9 mouse cellular contexts compared by ENCODE assay signal in the genomic region with DNA sequence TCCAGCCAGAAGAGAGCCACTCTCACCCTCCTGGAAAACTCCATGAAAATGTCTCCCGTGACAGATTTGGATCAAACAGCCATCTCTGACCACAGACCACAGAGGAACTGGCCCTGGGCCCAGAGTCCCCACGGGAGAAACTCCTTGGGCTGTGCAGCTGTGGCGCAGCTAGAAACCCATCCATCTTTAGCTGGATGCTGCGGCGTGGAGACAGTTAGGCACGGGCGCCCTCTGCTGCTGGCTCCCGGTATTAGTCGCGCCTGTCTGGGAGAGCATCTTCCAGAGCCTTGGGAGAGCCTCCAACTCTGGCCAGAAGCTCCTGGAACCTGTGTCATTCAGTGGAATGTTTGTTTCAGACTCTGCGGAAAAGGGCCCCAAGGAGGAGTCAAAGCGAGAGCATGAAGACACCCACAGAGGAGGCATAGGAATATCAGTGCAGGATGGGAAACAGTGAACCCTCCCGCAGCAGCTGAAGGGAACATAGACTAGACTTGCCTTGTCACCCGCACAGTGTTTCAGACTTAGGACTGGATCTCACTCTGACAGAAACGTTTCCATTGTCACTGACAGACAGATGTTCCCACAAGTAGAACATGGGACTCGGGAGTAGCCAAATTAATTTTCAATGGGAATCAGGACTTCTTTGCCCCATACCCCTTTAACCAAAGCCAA. TPM values are rescaled to one million over a fixed set of nuclear protein-coding genes. Genes with fewer than 3 reads are reported as not detected.
DNase-seq lines count a peak whose midpoint lies in the region; ATAC-seq lines count a peak whose summit lies in the region.
"Had no signal": no experiment of that assay in that cellular context is flagged by ENCODE, and none has a peak within 500 bp of the region (broad histone marks: within the 10 kb centered on the region; RNA-seq: fewer than 3 reads in every experiment).

No protein-coding gene starts in this region.

- no peaks in the 10 kb centered on the region; the same call in 1 of the 2 replicates for H3K4me1 ChIP-seq in hindbrain, embryonic 13.5 days (replicated peaks)
- H3K4me1 ChIP-seq: heart, embryonic 13.5 days had no signal

- WGBS in hindbrain, embryonic 13.5 days, result 18% methylated on average over 16 of the region's 16 CpGs

- H3K36me3 ChIP-seq in hindbrain, embryonic 13.5 days, result no peaks in the 10 kb centered on the region
- H3K36me3 ChIP-seq: heart, embryonic 13.5 days had no signal

- H3K4me3 ChIP-seq in hindbrain, embryonic 13.5 days, result no peak overlapping the region
- H3K4me3 ChIP-seq: heart, embryonic 13.5 days had no signal

- H3K27ac ChIP-seq in hindbrain, embryonic 13.5 days, result no peak overlapping the region
- H3K27ac ChIP-seq: heart, embryonic 13.5 days had no signal

- H3K9ac ChIP-seq in hindbrain, embryonic 13.5 days, result no peak overlapping the region
- H3K9ac ChIP-seq: heart, embryonic 13.5 days had no signal

- H3K9me3 ChIP-seq in hindbrain, embryonic 13.5 days, result no peaks in the 10 kb centered on the region
- H3K9me3 ChIP-seq: heart, embryonic 13.5 days had no signal

- H3K27me3 ChIP-seq in hindbrain, embryonic 13.5 days, result peaks cover 30% of the 10 kb centered on the region; the same call in 1 of the 2 replicates

- DNase-seq in Muller cell, postnatal 12 days (ENCODE audit: inconsistent ontology term), result peak; percentile 77
- DNase-seq in cerebellum, adult 9-10 months, result peak; percentile 72
- DNase-seq in layer of hippocampus, postnatal 14 days (ENCODE audit: low spot score in 2 of 2), result peak; percentile 82 to 86
- peak; percentile 86 for DNase-seq in lung, postnatal 36 days
- peak; percentile 91 to 94 for DNase-seq in right cerebral cortex, adult 2 months (ENCODE audit: low spot score in 2 of 2)
- DNase-seq in urinary bladder, postnatal 25 days (ENCODE audit: low spot score), result peak; percentile 82

- ATAC-seq in frontal cortex, adult (ENCODE audit: low TSS enrichment), result peak; percentile 98
- peak; percentile 81 for ATAC-seq in hindbrain, embryonic 13.5 days (ENCODE audit: low FRiP score)

- no peak overlapping the region for H3K4me2 ChIP-seq in hindbrain, embryonic 13.5 days
- H3K4me2 ChIP-seq: heart, embryonic 13.5 days had no signal

RNA-seq across cellular contexts. Expression of gene Lmx1a, which starts 44.0 kb away (rescaled TPM):
- polyA plus RNA-seq in hindbrain, embryonic 13.5 days (2015; fragmentation: Nextera tagmentation; extraction: Ambion mirVana), result 9.2 and 10.1 TPM in 2 replicates
- total RNA-seq in layer of hippocampus, postnatal 14 days (2021), result 1 to 10 TPM in 1 of 2 experiments, under 1 TPM in 1; 0.31 to 1.3 TPM

RNA-seq across cellular contexts. Expression of gene Rxrg, which starts 46.8 kb away (rescaled TPM):
- polyA plus RNA-seq in hindbrain, embryonic 13.5 days (2015; fragmentation: Nextera tagmentation; extraction: Ambion mirVana), result 8.8 and 10.1 TPM in 2 replicates
- 1 to 10 TPM; 4.7 to 6.3 TPM for total RNA-seq in layer of hippocampus, postnatal 14 days (2021)
